Mouse (Mus musculus): ENCODE data around the gene Cldnd2.

GRCm38 (mm10) chr7:43448246-43448645 lies 7.7 kb downstream of the Cldnd2 start:
- TF ChIP-seq CTCF (IDR thresholded peaks at IDR 0.05; ENCODE audit: control insufficient read depth, insufficient read depth, insufficient read length): no peak
- TF ChIP-seq CEBPB (IDR thresholded peaks at IDR 0.05; ENCODE audit: low read depth): no peak

Data from C2C12 (cell line).